ENCODE assay signal across 7 mouse cellular contexts in genomic region chr1:159523578-159523977, GRCm38 (mm10). TPM values are rescaled to one million over a fixed set of nuclear protein-coding genes. Genes with fewer than 3 reads are reported as not detected.
DNase-seq lines count a peak whose midpoint lies in the region; ATAC-seq and TF ChIP-seq lines count a peak whose summit lies in the region.

Tnr (plus strand) TSS chr1:159523769.

- no peaks in the 10 kb centered on the region for H3K4me1 ChIP-seq in heart, postnatal 0 days (ENCODE audit: control insufficient read depth, insufficient read depth)

- peak; percentile 18 for DNase-seq in CD4-positive helper T cell, adult 2 months (ENCODE audit: low read depth, low spot score)
- DNase-seq in NIH3T3 (ENCODE audit: low read depth) = peak; percentile 79
- DNase-seq in heart, postnatal 0 days (ENCODE audit: low spot score) = peak; percentile 5
- peak; percentile 72 to 77 for DNase-seq in layer of hippocampus, postnatal 10 days (ENCODE audit: low spot score in 2 of 2)
- peak; percentile 70 for DNase-seq in right cerebral cortex, postnatal 4 days

- H3K4me3 ChIP-seq in heart, postnatal 0 days (ENCODE audit: low read depth, low read length) = no peak within 1 kb of the TSS

- WGBS in heart, postnatal 0 days = 3% methylated on average over 8 of the region's 8 CpGs

- H3K27ac ChIP-seq in heart, postnatal 0 days (ENCODE audit: low read depth) = no peak within 1 kb of the TSS

- TF ChIP-seq CTCF in heart, postnatal 0 days (IDR thresholded peaks at IDR 0.05; ENCODE audit: low read depth) = peak; percentile 52

- ATAC-seq in common myeloid progenitor, adult 5-6 weeks (replicated peaks; ENCODE audit: low read depth, poor library complexity, severe bottlenecking) = peak; percentile 60
- ATAC-seq in heart, postnatal 0 days (ENCODE audit: insufficient read depth, low read depth) = no peak
- ATAC-seq in megakaryocyte progenitor cell, adult 5-6 weeks (replicated peaks; ENCODE audit: poor library complexity) = peak; percentile 65; the same call in 1 of the 2 replicates

- no peak for TF ChIP-seq EP300 in heart, postnatal 0 days (IDR thresholded peaks at IDR 0.05; ENCODE audit: low read depth)

- no peak within 1 kb of the TSS for H3K4me2 ChIP-seq in heart, postnatal 0 days (ENCODE audit: low read depth, low read length)

- H3K36me3 ChIP-seq in heart, postnatal 0 days (replicated peaks; ENCODE audit: control insufficient read depth, insufficient read depth, low read length) = no peaks in the 10 kb centered on the region

- no peaks in the 10 kb centered on the region for H3K9me3 ChIP-seq in heart, postnatal 0 days (replicated peaks; ENCODE audit: control insufficient read depth, low read length)

- peaks cover 11% of the 10 kb centered on the region for H3K27me3 ChIP-seq in heart, postnatal 0 days (ENCODE audit: control insufficient read depth, insufficient read depth, low read length)

- no peak within 1 kb of the TSS for H3K9ac ChIP-seq in heart, postnatal 0 days (replicated peaks; ENCODE audit: low read depth, low read length)

RNA-seq across cellular contexts. Expression of gene Tnr, which starts in this region (rescaled TPM):
- not detected in 2 replicates for total RNA-seq in common myeloid progenitor, adult 5-6 weeks (2017)
- 0.04 and 9.0 TPM in 2 replicates for total RNA-seq in heart, postnatal 0 days (2014; rRNA removed; ENCODE audit: low replicate concordance)
- 0.03 and 0.08 TPM in 2 replicates for polyA plus RNA-seq in heart, postnatal 0 days (2015; fragmentation: Nextera tagmentation; extraction: Ambion mirVana)
- total RNA-seq in layer of hippocampus, postnatal 10 days (2021) = 100 to 1,000 TPM; 104 to 113 TPM
- not detected in 2 replicates for total RNA-seq in megakaryocyte progenitor cell, adult 5-6 weeks (2015)
- not detected in 2 replicates for total RNA-seq in megakaryocyte progenitor cell, adult 5-6 weeks (2017)

Comparison
In these comparisons a context has a peak if more than half of its experiments do, and no peak if none do; other contexts are left out.
1. RNA of gene Tnr (total RNA-seq): 104 to 113 TPM in layer of hippocampus, postnatal 10 days; 0.04 to 9.0 TPM in heart, postnatal 0 days, not detected in common myeloid progenitor, adult 5-6 weeks and not detected in megakaryocyte progenitor cell, adult 5-6 weeks; every median in the first group is over 10 times any median in the second.
2. Peak in ATAC-seq in common myeloid progenitor, adult 5-6 weeks; RNA of the gene not detected or under 1 TPM.
3. Peak in ATAC-seq in megakaryocyte progenitor cell, adult 5-6 weeks; RNA of the gene not detected or under 1 TPM.
4. DNase-seq: peak in every context shown above with its lines; median percentile 79 in NIH3T3; 74 in layer of hippocampus, postnatal 10 days; 70 in right cerebral cortex, postnatal 4 days; 18 in CD4-positive helper T cell, adult 2 months; 5 in heart, postnatal 0 days.